Mouse (Mus musculus) cerebellum, adult 2 months (tissue): ENCODE data around the gene Baiap2.

ENCODE experiments used
- CTCF ChIP-seq: fragments of 200-500 bp; IDR thresholded peaks from 2 replicates; pipeline ENCODE4 v1.5.1; 2011; ENCODE audit warnings: low read depth, mild to moderate bottlenecking, control low read depth, low read length, moderate library complexity, borderline replicate concordance; ENCODE audit not compliant: insufficient read depth
- POLR2A ChIP-seq: fragments of 200-500 bp; IDR thresholded peaks from 2 replicates; pipeline ENCODE4 v1.6.1; 2011; ENCODE audit warnings: low read length, control low read depth, borderline replicate concordance; ENCODE audit not compliant: insufficient read depth

GRCm38 (mm10) chr11:119929603-119930265 is 12.8 kb upstream of the Baiap2 start:
- no peak for TF ChIP-seq CTCF
- no peak for TF ChIP-seq POLR2A
